Mouse (Mus musculus) embryonic facial prominence, embryonic 11.5 days (tissue): ENCODE data around the gene Opn3. TPM values are rescaled to one million over a fixed set of nuclear protein-coding genes. Genes with fewer than 3 reads are reported as not detected.
A peak's percentile ranks its signal among the peaks of the same experiment; 100 is the strongest.

Experiments used
- ATAC-seq: fragments of 200-750 bp; cut with Nextera tagmentation; replicated peaks from 2 replicates; pipeline ENCODE4 v1.8.0; 2017; ENCODE audit warnings: low read depth; ENCODE audit not compliant: insufficient number of reproducible peaks, low FRiP score, low TSS enrichment
- DNase-seq: peaks from one replicate; pipeline ENCODE4 v3.0.0-alpha.2; 2015; ENCODE audit warnings: low spot score
- H3K27ac ChIP-seq: fragments of 300-500 bp; sonication (generic); replicated peaks from 2 replicates; pipeline ENCODE4 v1.5.1; 2014; ENCODE audit warnings: mild to moderate bottlenecking, low read depth, low read length, control low read depth
- H3K27me3 ChIP-seq: fragments of 300-500 bp; sonication (generic); 2 replicates; pipeline ENCODE4 v1.6.1; 2014; ENCODE audit warnings: mild to moderate bottlenecking, low read length, moderate library complexity, mixed read lengths; ENCODE audit not compliant: control insufficient read depth, insufficient read depth
- H3K36me3 ChIP-seq: fragments of 300-500 bp; sonication (generic); replicated peaks from 2 replicates; pipeline ENCODE4 v1.6.1; 2014; ENCODE audit warnings: low read depth, mild to moderate bottlenecking, low read length, moderate library complexity, mixed read lengths; ENCODE audit not compliant: control insufficient read depth, insufficient read depth
- H3K4me1 ChIP-seq: fragments of 300-500 bp; sonication (generic); 2 replicates; pipeline ENCODE4 v1.6.1; 2014; ENCODE audit warnings: low read length, mixed read lengths; ENCODE audit not compliant: control insufficient read depth, insufficient read depth
- H3K4me2 ChIP-seq: fragments of 300-500 bp; sonication (generic); 2 replicates; pipeline ENCODE4 v1.6.1; 2014; ENCODE audit warnings: low read depth, mild to moderate bottlenecking, control low read depth, low read length, moderate library complexity
- H3K4me3 ChIP-seq: fragments of 300-500 bp; sonication (generic); 2 replicates; pipeline ENCODE4 v1.5.1; 2014; ENCODE audit warnings: low read depth, low read length, control low read depth
- H3K9ac ChIP-seq: fragments of 300-500 bp; sonication (generic); replicated peaks from 2 replicates; pipeline ENCODE4 v1.6.1; 2014; ENCODE audit warnings: mild to moderate bottlenecking, control low read depth, low read length
- H3K9me3 ChIP-seq: fragments of 300-500 bp; sonication (generic); replicated peaks from 2 replicates; pipeline ENCODE4 v1.6.1; 2016; ENCODE audit warnings: mild to moderate bottlenecking, low read length, inconsistent platforms, mixed read lengths; ENCODE audit not compliant: control insufficient read depth
- WGBS: fragments of 180-500 bp; shearing (Covaris S2); extraction: QIAGEN DNeasy Blood & Tissue Kit; methylation state at CpG from one replicate; pipeline ENCODE4 v1.1.7; 2014; 5-methylcytosine and 5-hydroxymethylcytosine counted together
- polyA plus RNA-seq: library from polyadenylated mRNA; unstranded; fragments of >200 nt; fragmentation: Nextera tagmentation; extraction: Ambion mirVana; gene quantifications from 2 replicates; pipeline ENCODE4 v1.2.1, GENCODE M21; 2014

The Opn3 gene
- polyA plus RNA-seq, 1 experiment from 2014 or later, result 9.5 TPM

DNA sequence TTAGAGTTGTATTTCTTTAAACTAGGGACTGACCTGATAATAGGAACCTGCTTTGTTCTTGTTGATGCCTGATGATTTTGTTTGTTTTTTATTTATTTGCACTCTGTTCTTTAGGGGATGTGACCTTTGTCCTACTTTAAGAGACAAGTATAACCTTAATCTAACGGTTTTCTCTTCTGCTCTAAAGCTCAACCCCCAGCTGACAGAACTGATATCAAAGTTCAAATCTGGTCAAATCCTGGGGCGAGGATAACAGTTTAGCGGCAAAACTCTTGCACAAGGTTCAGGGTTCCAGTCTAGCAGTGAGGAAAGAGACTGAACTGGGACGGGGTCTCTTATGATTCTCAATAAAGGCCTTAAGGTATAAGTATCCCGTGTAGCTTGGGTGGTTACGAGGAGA lies 63.3 kb downstream of the Opn3 start:
- Histone ChIP-seq H3K4me2 (no peak overlapping the region), H3K27me3 (no peaks in the 10 kb centered on the region), H3K36me3 (no peaks in the 10 kb centered on the region), H3K9me3 (no peaks in the 10 kb centered on the region), H3K4me3 (no peak overlapping the region), H3K4me1 (no peaks in the 10 kb centered on the region), H3K9ac (no peak overlapping the region), H3K27ac (no peak overlapping the region)
- DNase-seq (no peak), ATAC-seq (no peak)
- 78% methylated on average over 6 of the region's 6 CpGs for WGBS

DNA sequence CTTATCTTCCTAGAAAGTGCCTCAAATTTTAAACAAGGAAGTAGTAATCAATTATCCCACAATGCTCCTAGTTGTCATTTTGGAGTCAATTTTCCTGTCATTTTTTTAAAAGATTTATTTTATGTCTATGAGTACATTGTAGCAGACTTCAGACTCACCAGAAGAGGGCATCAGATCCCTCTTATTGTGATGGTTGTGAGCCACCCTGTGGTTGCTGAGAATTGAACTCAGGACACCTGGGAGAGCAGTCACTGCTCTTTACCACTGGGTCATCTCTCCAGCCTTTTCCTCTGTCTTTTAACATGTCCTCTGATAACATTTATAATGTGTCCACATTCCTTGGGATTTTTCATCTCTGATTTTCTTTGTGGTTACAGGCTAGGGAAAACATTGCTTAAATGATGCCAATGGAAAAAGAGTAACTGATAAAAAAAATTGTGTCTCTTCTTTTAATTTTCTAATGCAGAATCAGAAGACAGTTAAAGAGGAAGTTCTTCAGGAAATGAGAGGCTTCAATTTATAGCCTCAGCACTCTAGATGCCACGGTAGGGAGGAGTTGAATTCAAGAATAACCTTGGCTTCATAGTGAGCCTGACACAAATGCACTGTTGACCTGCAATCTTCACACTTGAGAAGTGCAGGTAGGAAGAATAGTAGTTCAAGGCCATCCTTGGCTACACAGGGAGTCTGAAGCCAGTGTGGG lies 66.4 kb downstream of the Opn3 start:
- Histone ChIP-seq H3K4me3 (peak overlapping the region; percentile 76), H3K27ac (no peak overlapping the region), H3K36me3 (no peaks in the 10 kb centered on the region), H3K4me1 (no peaks in the 10 kb centered on the region), H3K9me3 (no peaks in the 10 kb centered on the region), H3K27me3 (no peaks in the 10 kb centered on the region), H3K9ac (no peak overlapping the region), H3K4me2 (peak overlapping the region; percentile 14)
- ATAC-seq, result 0 out of 2 replicates have a peak, but pooled peaks have one; percentile 21
- 88% methylated on average over 1 of the region's 1 CpGs for WGBS
- DNase-seq, result peak; percentile 62

DNA sequence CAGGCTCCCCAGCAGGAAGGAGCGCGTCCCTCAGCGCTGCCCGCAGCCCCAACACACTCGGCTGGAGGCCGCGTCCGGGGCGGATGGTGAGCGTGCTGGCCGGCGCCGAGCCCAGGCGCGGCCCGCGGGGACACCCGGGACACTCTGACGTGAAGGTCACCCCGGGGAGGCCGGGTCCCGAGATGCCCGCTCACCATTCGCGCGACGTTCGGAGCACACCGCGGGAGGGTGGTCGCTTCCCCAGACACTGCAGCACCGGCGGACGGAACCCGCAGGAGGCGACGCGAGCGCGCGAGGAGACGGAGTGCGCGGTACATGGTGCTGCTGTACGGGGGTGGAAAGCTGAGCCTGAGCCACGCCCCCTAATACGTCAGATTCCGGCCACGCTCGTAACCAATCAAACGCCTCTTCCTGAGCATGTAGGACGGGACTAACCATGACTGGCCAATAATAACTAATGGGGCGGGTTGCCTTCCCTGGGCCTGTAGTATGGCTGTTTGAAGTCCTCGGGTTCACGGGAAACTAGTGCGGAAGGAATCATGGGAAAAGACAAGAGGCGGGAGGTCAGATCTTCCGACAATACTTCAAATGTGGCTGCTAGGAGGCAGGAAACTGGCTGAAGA lies 67.2 kb downstream of the Opn3 start, which contains the start of gene Fh1:
Fh1 (minus strand) TSS at position 379 of the 623 bp plus-strand sequence.
- Histone ChIP-seq H3K27me3 (no peaks in the 10 kb centered on the region), H3K36me3 (no peaks in the 10 kb centered on the region), H3K9ac (peak within 1 kb of the TSS; percentile 93), H3K27ac (peak within 1 kb of the TSS; percentile 79), H3K4me1 (no peaks in the 10 kb centered on the region), H3K4me3 (peak within 1 kb of the TSS; percentile 76), H3K9me3 (no peaks in the 10 kb centered on the region), H3K4me2 (peak within 1 kb of the TSS; percentile 74)
- ATAC-seq (peak; percentile 100), DNase-seq (peak; percentile 97)
- under 1% methylated on average over 58 of the region's 58 CpGs for WGBS

DNA sequence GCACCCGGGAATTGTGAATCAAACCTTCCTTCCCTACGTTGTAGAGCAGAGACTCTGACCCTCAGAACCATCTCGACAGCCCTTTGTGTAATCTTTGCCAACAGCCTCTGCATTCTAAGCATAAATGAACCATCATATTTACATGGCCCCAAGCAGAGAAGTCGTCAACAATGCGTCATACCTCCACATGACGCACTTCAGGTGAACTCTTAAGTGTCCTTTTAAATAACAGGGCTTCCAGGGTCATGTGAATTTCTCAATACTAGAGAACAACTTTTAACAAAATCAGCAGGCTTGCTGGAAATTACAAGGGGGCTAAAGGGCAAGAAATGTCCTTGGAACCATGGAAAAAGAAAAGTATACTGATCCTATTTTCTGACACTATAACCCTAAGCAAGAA lies 68.9 kb downstream of the Opn3 start:
- Histone ChIP-seq H3K27ac (no peak overlapping the region), H3K4me3 (no peak overlapping the region), H3K9ac (no peak overlapping the region), H3K36me3 (no peaks in the 10 kb centered on the region), H3K27me3 (no peaks in the 10 kb centered on the region), H3K4me1 (no peaks in the 10 kb centered on the region), H3K4me2 (no peak overlapping the region), H3K9me3 (no peaks in the 10 kb centered on the region)
- DNase-seq (no peak), ATAC-seq (no peak)
- WGBS, result 86% methylated on average over 6 of the region's 6 CpGs

DNA sequence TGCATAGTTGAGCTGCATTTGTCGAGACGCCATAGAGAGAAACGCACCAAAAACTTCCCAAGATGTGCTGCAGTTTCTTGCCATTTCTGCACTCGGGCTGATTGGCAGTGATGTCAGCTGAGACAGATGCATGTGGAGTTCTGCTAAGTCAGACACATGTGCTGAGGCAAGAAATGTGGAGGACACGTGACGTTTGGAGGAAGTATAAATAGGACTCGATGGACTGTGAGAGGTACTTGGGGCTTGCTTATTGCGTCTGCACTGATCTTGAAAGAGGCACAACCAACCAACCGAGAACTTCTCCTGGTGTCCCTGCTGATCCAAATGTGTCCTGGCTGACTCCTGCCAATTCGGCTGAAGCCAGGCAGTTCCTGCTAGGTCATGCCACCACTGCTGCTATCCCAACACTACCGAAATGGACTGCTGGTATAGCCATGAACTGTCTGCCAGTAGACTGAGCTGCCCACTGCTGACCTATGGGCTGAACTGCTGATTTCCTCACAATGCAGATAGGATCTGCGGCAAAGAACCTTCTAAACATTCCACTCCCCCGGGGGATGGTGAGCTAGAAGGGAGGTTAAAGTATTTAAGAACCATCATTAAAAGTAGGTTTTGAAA lies 72.7 kb downstream of the Opn3 start, which contains the start of gene Kmo:
Kmo (plus strand) TSS at position 568 of the 618 bp plus-strand sequence.
- no peaks in the 10 kb centered on the region for H3K4me1 ChIP-seq
- no peak within 1 kb of the TSS for H3K27ac ChIP-seq
- no peaks in the 10 kb centered on the region for H3K9me3 ChIP-seq
- no peak within 1 kb of the TSS for H3K4me2 ChIP-seq
- H3K9ac ChIP-seq, result no peak within 1 kb of the TSS
- WGBS, result 93% methylated on average over 13 of the region's 13 CpGs
- ATAC-seq (no peak), DNase-seq (no peak)
- no peak within 1 kb of the TSS for H3K4me3 ChIP-seq
- H3K27me3 ChIP-seq, result no peaks in the 10 kb centered on the region
- H3K36me3 ChIP-seq, result peaks cover 6% of the 10 kb centered on the region

DNA sequence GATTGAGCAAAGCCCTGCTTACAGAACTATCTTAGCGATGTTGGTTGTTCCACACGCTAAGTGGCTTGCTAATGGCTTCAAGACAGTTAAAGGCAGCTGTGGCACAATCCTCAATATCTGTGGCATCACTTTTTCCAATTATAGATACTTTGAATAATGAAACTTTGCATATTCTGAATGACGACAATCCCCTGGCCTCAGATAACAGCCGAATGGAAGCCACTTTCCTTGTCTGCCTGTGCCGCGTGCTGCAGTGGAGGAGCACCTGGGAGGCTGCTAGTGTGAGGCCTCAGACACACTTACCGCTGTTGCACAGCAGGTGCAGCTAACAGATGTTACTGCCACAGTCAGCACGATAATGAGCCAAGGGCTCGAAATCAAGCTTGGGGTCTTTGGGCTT lies 77.6 kb downstream of the Opn3 start:
- 95% methylated on average over 9 of the region's 9 CpGs for WGBS
- DNase-seq (no peak), ATAC-seq (no peak)
- no peak overlapping the region for H3K27ac ChIP-seq
- no peaks in the 10 kb centered on the region for H3K9me3 ChIP-seq
- H3K36me3 ChIP-seq, result peaks cover 18% of the 10 kb centered on the region
- no peak overlapping the region for H3K4me3 ChIP-seq
- no peaks in the 10 kb centered on the region for H3K4me1 ChIP-seq
- H3K27me3 ChIP-seq, result no peaks in the 10 kb centered on the region
- no peak overlapping the region for H3K4me2 ChIP-seq
- H3K9ac ChIP-seq, result no peak overlapping the region

Other genes starting within 250 kb of the Opn3 start
- gene Rgs7, start 200.3 kb downstream of the Opn3 start, polyA plus RNA-seq, result 2.6 and 2.8 TPM in 2 replicates
- 0.08 and 0.21 TPM in 2 replicates for gene Kmo, start 72.4 kb downstream of the Opn3 start, polyA plus RNA-seq
- 106 and 113 TPM in 2 replicates for gene Fh1, start 67.1 kb downstream of the Opn3 start, polyA plus RNA-seq
- gene Chml, start 125 bp upstream of the Opn3 start, polyA plus RNA-seq, result 5.1 and 5.4 TPM in 2 replicates
- not detected in 2 replicates for gene Wdr64, start 5.8 kb upstream of the Opn3 start, polyA plus RNA-seq
- gene Exo1, start 187.8 kb upstream of the Opn3 start, polyA plus RNA-seq, result 141 and 162 TPM in 2 replicates
- gene Gm38100, start 227.6 kb upstream of the Opn3 start, polyA plus RNA-seq, result 0.11 TPM in 1 of 2 replicates, not detected in the other